Mouse (Mus musculus): ENCODE measurements at regions not wholly inside any gene's neighbourhood (a gene's known extent, or its start where the extent isn't known, plus 50 kb on each side); places are given as distances from the start of the nearest gene placed in this dataset.
"Not testable (repeated sequence)": the region's sequence is repeated elsewhere in the genome, so short reads cannot be mapped to it uniquely, and the experiment has no call there.

- in situ Hi-C loops (cut with MboI, MseI) = no loop called here
These were observed 118.1 kb downstream of the Mmrn1 start for GRCm38 (mm10) chr6:61042667-61043523.

- in situ Hi-C loops (cut with MboI, MseI) = no loop called here
These were observed 119.0 kb downstream of the Mmrn1 start for GRCm38 (mm10) chr6:61043524-61044450.

- in situ Hi-C loops (cut with MboI, MseI) = not testable (repeated sequence)
These were observed 122.9 kb downstream of the Mmrn1 start for GRCm38 (mm10) chr6:61047667-61048066.

- in situ Hi-C loops (cut with MboI, MseI) = loop anchor here in 1 of 2 experiments (5.0 kb wide), 1 partner anchor 244 kb away; no protein-coding TSS in a partner anchor
These were observed 117.0 kb upstream of the Ccser1 start for GRCm38 (mm10) chr6:61063129-61063528.

- in situ Hi-C loops (cut with MboI, MseI) = no loop called here
These were observed 114.4 kb upstream of the Ccser1 start for GRCm38 (mm10) chr6:61065769-61066168.

- in situ Hi-C loops (cut with MboI, MseI) = no loop called here
These were observed 113.4 kb upstream of the Ccser1 start for GRCm38 (mm10) chr6:61066501-61067282.

GRCm38 (mm10) chr6:61067355-61068116 is 112.6 kb upstream of the Ccser1 start:
- in situ Hi-C loops (cut with MboI, MseI) = no loop called here

GRCm38 (mm10) chr6:61068117-61068489 is 112.0 kb upstream of the Ccser1 start:
- in situ Hi-C loops (cut with MboI, MseI) = no loop called here

- in situ Hi-C loops (cut with MboI, MseI) = loop anchor here in 1 of 2 experiments (5.0 kb wide), 1 partner anchor 234 kb away; no protein-coding TSS in a partner anchor
These were observed 106.9 kb upstream of the Ccser1 start for GRCm38 (mm10) chr6:61073267-61073666.

GRCm38 (mm10) chr6:61073794-61074193 is 106.3 kb upstream of the Ccser1 start:
- in situ Hi-C loops (cut with MboI, MseI) = loop anchor here in 1 of 2 experiments (5.0 kb wide), 1 partner anchor 234 kb away; no protein-coding TSS in a partner anchor

- in situ Hi-C loops (cut with MboI, MseI) = loop anchor here in 1 of 2 experiments (5.0 kb wide), 1 partner anchor 233 kb away; no protein-coding TSS in a partner anchor
These were observed 105.4 kb upstream of the Ccser1 start for GRCm38 (mm10) chr6:61074700-61075099.

- in situ Hi-C loops (cut with MboI, MseI) = no loop called here
These were observed 101.6 kb upstream of the Ccser1 start for GRCm38 (mm10) chr6:61078559-61078958.

- in situ Hi-C loops (cut with MboI, MseI) = no loop called here
These were observed 99.5 kb upstream of the Ccser1 start for GRCm38 (mm10) chr6:61080661-61081060.

GRCm38 (mm10) chr6:61083346-61083745 is 96.8 kb upstream of the Ccser1 start:
- in situ Hi-C loops (cut with MboI, MseI) = no loop called here

GRCm38 (mm10) chr6:61099348-61099981 is 80.7 kb upstream of the Ccser1 start:
- in situ Hi-C loops (cut with MboI, MseI) = no loop called here

- in situ Hi-C loops (cut with MboI, MseI) = no loop called here
These were observed 80.2 kb upstream of the Ccser1 start for GRCm38 (mm10) chr6:61099982-61100365.

GRCm38 (mm10) chr6:61101972-61102371 is 78.2 kb upstream of the Ccser1 start:
- in situ Hi-C loops (cut with MboI, MseI) = no loop called here

- in situ Hi-C loops (cut with MboI, MseI) = no loop called here
These were observed 76.5 kb upstream of the Ccser1 start for GRCm38 (mm10) chr6:61103459-61104234.

- in situ Hi-C loops (cut with MboI, MseI) = no loop called here
These were observed 64.9 kb upstream of the Ccser1 start for GRCm38 (mm10) chr6:61115250-61115649.

All from T-helper 17 cell (primary cell).